Mouse (Mus musculus) hindbrain, embryonic 16.5 days (tissue): ENCODE data around the gene Shroom3. TPM values are rescaled to one million over a fixed set of nuclear protein-coding genes. Genes with fewer than 3 reads are reported as not detected.

ENCODE experiments used
- ATAC-seq: fragments of 200-750 bp; cut with Nextera tagmentation; 2 replicates; pipeline ENCODE4 v1.8.0; 2017; ENCODE audit warnings: moderate TSS enrichment, moderate library complexity
- H3K27ac ChIP-seq: fragments of 300-500 bp; sonication (generic); 2 replicates; pipeline ENCODE4 v1.5.1; 2014; ENCODE audit warnings: low read depth, mild to moderate bottlenecking, control low read depth, low read length, moderate library complexity
- H3K27me3 ChIP-seq: fragments of 300-500 bp; sonication (generic); replicated peaks from 2 replicates; pipeline ENCODE4 v1.6.1; 2014; ENCODE audit warnings: low read length; ENCODE audit not compliant: control insufficient read depth, insufficient read depth
- H3K36me3 ChIP-seq: fragments of 300-500 bp; sonication (generic); 2 replicates; pipeline ENCODE4 v1.6.1; 2014; ENCODE audit warnings: mild to moderate bottlenecking, low read length, moderate library complexity, mixed read lengths; ENCODE audit not compliant: control insufficient read depth, insufficient read depth
- H3K4me1 ChIP-seq: fragments of 300-500 bp; sonication (generic); 2 replicates; pipeline ENCODE4 v1.6.1; 2014; ENCODE audit warnings: low read depth, low read length; ENCODE audit not compliant: control insufficient read depth, insufficient read depth
- H3K4me2 ChIP-seq: fragments of 300-500 bp; sonication (generic); 2 replicates; pipeline ENCODE4 v1.6.1; 2014; ENCODE audit warnings: mild to moderate bottlenecking, low read length, control low read depth, moderate library complexity
- H3K4me3 ChIP-seq: fragments of 300-500 bp; sonication (generic); 2 replicates; pipeline ENCODE4 v1.5.1; 2014; ENCODE audit warnings: mild to moderate bottlenecking, low read length, control low read depth, moderate library complexity
- H3K9ac ChIP-seq: fragments of 300-500 bp; sonication (generic); 2 replicates; pipeline ENCODE4 v1.6.1; 2014; ENCODE audit warnings: low read depth, mild to moderate bottlenecking, control low read depth, low read length, moderate library complexity
- H3K9me3 ChIP-seq: fragments of 300-500 bp; sonication (generic); 2 replicates; pipeline ENCODE4 v1.6.1; 2014; ENCODE audit warnings: mild to moderate bottlenecking, low read length, moderate library complexity; ENCODE audit not compliant: control insufficient read depth
- WGBS: fragments of 180-500 bp; shearing (Covaris S2); extraction: QIAGEN DNeasy Blood & Tissue Kit; methylation state at CpG from one replicate; pipeline ENCODE4 v1.1.7; 2014; 5-methylcytosine and 5-hydroxymethylcytosine counted together
- polyA plus RNA-seq: library from polyadenylated mRNA; unstranded; fragments of >200 nt; fragmentation: Nextera tagmentation; extraction: Ambion mirVana; gene quantifications from 2 replicates; pipeline ENCODE4 v1.2.1, GENCODE M21; 2015

Shroom3 gene
- polyA plus RNA-seq, 1 experiment from 2014 or later = 1.4 TPM

DNA sequence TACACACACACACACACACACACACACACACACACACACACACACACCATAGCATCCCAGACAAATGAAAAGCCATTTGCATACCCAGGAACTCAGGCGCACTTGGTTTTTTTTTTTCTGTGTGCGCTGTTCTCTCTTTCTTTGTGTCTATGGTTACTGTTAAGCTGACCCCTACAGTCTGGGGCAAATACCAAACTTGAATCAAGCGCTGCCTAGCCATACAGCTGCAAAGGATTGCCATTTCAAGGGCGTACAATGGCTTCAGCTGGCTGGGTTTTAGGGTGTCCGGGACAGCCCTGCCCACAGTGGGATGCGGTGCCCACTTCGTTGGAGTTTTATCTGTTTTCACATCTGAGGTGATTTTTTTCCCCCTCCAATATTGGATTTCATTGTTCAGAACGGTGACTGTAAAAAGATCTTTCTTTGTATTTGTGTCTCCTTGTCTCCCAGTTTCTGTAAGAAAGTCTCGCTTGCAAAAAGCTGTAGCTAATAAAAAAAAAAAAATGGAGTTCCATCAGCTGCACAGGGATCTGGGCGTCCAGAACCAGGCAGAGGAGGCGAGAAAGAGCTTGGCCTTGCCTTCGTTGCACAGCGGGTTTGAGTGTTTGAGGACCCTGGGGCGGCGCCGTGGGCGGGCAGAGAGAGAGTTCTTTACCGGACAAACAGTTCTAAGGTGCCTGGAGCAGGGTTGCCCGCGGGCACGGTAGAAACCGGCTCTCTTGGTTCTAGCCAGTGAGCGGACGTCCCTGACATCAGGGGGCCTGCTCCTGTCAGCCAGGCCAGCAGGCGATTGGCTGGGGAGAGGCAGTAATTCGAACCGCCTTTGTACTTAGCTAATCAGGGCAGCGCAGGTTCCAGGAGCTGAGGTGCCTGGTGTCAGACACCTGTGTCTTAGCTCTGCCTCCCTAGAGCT lies 125.5 kb downstream of the Shroom3 start:
- Histone ChIP-seq H3K4me2 (peak overlapping the region; percentile 55), H3K4me1 (peaks cover 10% of the 10 kb centered on the region), H3K9ac (peak overlapping the region; percentile 44), H3K27ac (no peak overlapping the region), H3K27me3 (peaks cover 7% of the 10 kb centered on the region; the same call in 1 of the 2 replicates), H3K36me3 (no peaks in the 10 kb centered on the region), H3K9me3 (no peaks in the 10 kb centered on the region), H3K4me3 (peak overlapping the region; percentile 29)
- ATAC-seq = peak; percentile 71
- 3% methylated on average over 28 of the region's 28 CpGs for WGBS

DNA sequence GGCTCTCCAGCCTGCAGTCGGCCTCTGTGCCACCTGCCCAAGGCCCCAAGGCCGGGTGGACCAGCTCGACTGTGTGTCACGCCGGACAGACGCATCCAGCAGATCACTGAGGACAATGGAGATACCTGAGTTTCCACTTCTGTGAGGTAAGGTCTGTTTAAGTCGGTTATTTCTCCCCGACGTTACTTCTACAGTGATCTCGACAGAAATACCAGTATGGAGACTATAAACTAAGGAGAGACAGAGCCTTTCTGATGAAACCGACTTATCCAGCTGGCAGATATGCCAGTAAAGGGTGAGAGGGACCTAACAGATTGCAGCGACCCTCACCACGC lies 126.1 kb downstream of the Shroom3 start:
- H3K27me3 ChIP-seq = peaks cover 7% of the 10 kb centered on the region; the same call in 1 of the 2 replicates
- 20% methylated on average over 13 of the region's 13 CpGs for WGBS
- H3K4me3 ChIP-seq = peak overlapping the region; percentile 29
- no peaks in the 10 kb centered on the region for H3K36me3 ChIP-seq
- peak overlapping the region; percentile 55 for H3K4me2 ChIP-seq
- no peaks in the 10 kb centered on the region for H3K9me3 ChIP-seq
- no peak overlapping the region for H3K27ac ChIP-seq
- peaks cover 10% of the 10 kb centered on the region for H3K4me1 ChIP-seq
- ATAC-seq = no peak
- H3K9ac ChIP-seq = no peak overlapping the region

DNA sequence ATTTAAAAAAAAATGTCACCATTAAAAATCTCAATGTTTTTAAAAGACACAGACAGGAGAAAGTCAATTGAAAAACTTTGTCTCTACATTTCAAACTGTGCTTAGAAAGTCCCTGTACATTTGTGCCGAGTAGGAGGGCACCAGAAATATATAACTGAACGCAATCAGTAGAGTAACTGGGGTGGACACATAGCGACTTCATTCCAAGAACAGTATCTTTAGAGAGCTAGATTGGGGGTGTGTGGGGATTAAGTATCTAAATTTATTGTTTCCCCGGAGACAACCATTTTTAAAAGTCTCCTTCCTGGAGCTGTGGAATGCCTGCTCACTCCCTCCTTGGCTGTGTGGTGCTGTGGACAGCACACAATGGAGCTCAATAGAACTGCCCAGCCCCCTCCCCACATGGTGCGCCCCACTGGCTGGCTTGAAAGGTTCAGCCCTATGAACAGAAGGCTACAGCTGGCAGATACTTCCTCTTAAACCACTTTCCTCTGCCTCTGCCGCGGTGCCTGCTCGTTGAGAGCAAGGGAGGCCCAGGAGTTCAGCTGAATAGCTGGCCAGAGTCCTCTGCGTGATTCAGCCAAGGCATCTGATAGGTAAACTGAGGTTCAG lies 127.8 kb downstream of the Shroom3 start:
- Histone ChIP-seq H3K27me3 (peaks cover 7% of the 10 kb centered on the region; the same call in 1 of the 2 replicates), H3K9ac (no peak overlapping the region), H3K4me1 (peaks cover 10% of the 10 kb centered on the region), H3K27ac (no peak overlapping the region), H3K36me3 (no peaks in the 10 kb centered on the region), H3K4me3 (no peak overlapping the region), H3K4me2 (no peak overlapping the region), H3K9me3 (no peaks in the 10 kb centered on the region)
- WGBS = 17% methylated on average over 9 of the region's 9 CpGs
- peak; percentile 74 for ATAC-seq

DNA sequence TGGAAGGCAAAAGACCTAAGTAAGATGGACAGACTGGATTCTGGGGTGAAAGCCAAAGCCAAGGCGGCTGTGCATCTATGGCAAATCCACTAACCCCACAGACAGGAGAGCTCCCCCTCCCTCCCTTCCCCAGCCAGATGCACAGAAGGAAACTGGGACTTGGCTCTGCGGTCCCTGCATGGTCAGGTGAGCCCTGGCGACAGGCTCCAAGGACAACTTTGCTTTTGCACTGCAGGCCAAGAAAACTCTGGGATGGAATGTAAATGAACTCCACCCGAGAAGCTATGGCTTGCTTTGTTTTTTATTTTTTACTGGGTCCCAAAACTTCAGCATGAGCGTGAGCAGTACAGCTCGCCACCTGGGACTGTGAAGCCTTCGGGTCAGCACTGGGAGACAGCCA lies 128.5 kb downstream of the Shroom3 start:
- no peak overlapping the region for H3K27ac ChIP-seq
- WGBS = 33% methylated on average over 7 of the region's 7 CpGs
- no peaks in the 10 kb centered on the region for H3K36me3 ChIP-seq
- ATAC-seq = no peak
- H3K9me3 ChIP-seq = no peaks in the 10 kb centered on the region
- H3K4me2 ChIP-seq = no peak overlapping the region
- no peak overlapping the region for H3K4me3 ChIP-seq
- peaks cover 10% of the 10 kb centered on the region for H3K4me1 ChIP-seq
- no peak overlapping the region for H3K9ac ChIP-seq
- peaks cover 7% of the 10 kb centered on the region; the same call in 1 of the 2 replicates for H3K27me3 ChIP-seq

DNA sequence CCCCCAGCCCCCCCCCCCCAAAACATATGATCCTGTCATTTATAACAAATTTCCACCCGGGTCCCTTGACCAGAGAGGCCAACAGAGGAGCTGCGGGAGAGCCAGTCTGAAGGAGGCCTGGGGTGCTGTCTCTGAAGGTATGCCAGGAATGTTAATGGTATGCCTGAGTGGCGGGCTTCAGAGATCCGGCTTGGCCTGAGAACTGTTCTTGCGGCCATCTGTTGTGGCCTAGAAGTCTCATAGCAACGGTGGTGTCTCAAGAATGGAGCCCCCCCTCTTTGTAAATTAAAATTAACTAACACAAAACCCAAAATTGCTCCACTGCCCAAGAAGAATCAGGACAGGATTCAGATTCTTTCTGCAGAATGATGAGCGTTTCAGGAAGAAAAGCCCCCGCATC lies 129.7 kb downstream of the Shroom3 start:
- 7% methylated on average over 8 of the region's 8 CpGs for WGBS
- Histone ChIP-seq H3K27ac (no peak overlapping the region), H3K9me3 (no peaks in the 10 kb centered on the region), H3K4me3 (no peak overlapping the region), H3K4me1 (peaks cover 10% of the 10 kb centered on the region), H3K4me2 (no peak overlapping the region), H3K36me3 (no peaks in the 10 kb centered on the region), H3K27me3 (peaks cover 7% of the 10 kb centered on the region; the same call in 1 of the 2 replicates), H3K9ac (no peak overlapping the region)
- no peak for ATAC-seq

DNA sequence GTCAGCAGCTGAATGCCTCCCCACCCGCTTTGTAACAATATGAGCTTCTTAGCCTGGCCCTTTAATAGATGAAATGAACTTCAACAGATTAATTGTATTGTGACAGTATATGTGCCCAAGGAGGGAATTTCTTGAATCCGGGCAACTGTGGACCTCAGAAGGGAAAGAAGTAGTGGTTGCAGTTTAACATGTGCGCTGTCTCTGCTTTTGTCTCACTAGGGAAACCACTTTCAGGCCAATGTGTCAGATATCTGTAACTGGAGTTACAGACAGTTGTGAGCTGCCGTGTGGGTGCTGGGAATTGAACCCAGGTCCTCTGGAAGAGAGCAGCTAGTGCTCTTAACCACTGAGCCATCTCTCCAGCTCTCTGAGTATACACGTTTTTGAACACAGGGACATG lies 130.3 kb downstream of the Shroom3 start:
- 67% methylated on average over 5 of the region's 5 CpGs for WGBS
- no peaks in the 10 kb centered on the region for H3K9me3 ChIP-seq
- ATAC-seq = no peak
- no peak overlapping the region for H3K4me2 ChIP-seq
- H3K27ac ChIP-seq = no peak overlapping the region
- H3K4me1 ChIP-seq = peaks cover 9% of the 10 kb centered on the region
- H3K27me3 ChIP-seq = peaks cover 7% of the 10 kb centered on the region; the same call in 1 of the 2 replicates
- H3K4me3 ChIP-seq = no peak overlapping the region
- H3K9ac ChIP-seq = no peak overlapping the region
- no peaks in the 10 kb centered on the region for H3K36me3 ChIP-seq

DNA sequence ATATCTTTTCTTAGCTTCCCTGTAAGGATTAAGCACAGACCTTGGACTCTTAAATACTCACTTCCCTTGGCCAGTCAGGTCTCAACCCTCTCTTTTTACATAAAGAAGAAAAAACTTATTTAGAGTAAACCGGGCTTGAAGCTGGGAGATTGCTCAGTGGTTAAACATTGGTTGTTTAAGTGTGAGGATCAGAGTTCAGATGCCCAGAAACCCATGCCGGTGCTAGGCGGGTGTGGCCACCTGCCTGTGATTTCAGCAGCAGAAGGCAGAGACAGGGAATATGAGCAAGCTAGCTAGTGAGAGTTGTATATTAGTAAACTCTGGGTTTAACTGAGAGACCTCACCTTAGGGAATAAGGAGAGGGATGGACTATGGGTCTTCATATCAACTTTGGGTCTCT lies 131.4 kb downstream of the Shroom3 start:
- Histone ChIP-seq H3K36me3 (no peaks in the 10 kb centered on the region), H3K4me1 (peaks cover 2% of the 10 kb centered on the region; the same call in 1 of the 2 replicates), H3K4me3 (no peak overlapping the region), H3K27ac (no peak overlapping the region), H3K4me2 (no peak overlapping the region), H3K9ac (no peak overlapping the region), H3K27me3 (peaks cover 6% of the 10 kb centered on the region; the same call in 1 of the 2 replicates), H3K9me3 (no peaks in the 10 kb centered on the region)
- WGBS = 92% methylated on average over 3 of the region's 3 CpGs
- no peak for ATAC-seq

DNA sequence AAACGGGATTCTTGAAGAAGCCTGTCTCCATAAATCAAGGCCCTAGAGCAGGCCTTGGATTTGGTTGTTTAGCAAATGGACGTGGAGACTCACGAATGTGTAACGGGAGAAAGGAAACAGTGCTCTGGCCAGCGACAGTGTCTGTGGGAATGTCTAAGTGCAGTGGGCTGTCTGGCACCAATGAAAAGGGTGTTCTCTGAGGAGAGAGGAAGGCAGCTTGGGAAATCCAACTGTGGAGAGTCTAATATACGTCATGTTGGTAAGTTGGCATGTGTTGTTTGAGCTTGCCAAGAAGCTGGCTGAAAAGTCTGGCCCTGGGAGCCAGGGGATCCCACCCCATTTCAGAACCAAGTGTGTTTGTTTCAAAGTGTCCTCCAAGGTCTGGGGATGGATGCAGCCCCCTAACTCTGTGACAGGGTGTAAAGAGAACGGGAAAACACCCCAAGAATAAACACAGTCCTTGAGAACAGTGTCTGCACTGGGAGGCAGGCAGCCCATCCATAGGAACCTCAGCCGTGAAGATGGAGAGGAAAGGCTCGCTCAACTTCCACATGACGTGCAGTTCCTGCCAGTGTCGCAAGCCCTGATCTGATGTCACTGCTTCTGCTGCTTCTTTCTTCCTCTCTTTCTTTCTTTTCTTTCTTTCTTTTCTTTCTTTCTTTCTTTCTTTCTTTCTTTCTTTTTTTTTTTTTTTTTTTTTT lies 134.0 kb downstream of the Shroom3 start:
- H3K4me1 ChIP-seq = no peaks in the 10 kb centered on the region
- H3K9me3 ChIP-seq = no peaks in the 10 kb centered on the region
- H3K4me3 ChIP-seq = no peak overlapping the region
- H3K9ac ChIP-seq = no peak overlapping the region
- H3K4me2 ChIP-seq = no peak overlapping the region
- H3K36me3 ChIP-seq = no peaks in the 10 kb centered on the region
- peak; percentile 68 for ATAC-seq
- 51% methylated on average over 11 of the region's 11 CpGs for WGBS
- H3K27ac ChIP-seq = no peak overlapping the region
- H3K27me3 ChIP-seq = no peaks in the 10 kb centered on the region

DNA sequence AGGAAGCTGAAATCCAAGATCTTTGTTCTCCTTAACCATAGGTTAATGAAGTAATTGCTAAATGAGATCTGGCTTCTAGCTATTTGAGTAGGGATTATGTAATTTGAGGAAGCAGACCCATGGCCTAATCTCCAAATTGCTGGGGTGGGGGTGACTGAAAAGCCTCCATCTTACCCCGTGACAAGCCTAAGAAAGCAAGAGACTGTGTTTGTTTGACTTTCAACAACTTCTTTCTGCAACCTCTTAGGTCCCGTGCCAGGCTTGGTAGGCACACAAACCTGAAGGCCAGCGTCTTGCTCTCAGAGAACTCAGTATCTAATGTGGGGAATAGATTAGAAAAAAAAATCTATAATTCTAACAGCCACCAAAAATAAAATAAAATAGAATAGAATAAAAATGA lies 138.1 kb downstream of the Shroom3 start:
- Histone ChIP-seq H3K9me3 (no peaks in the 10 kb centered on the region), H3K4me2 (no peak overlapping the region), H3K27ac (no peak overlapping the region), H3K4me1 (no peaks in the 10 kb centered on the region), H3K27me3 (no peaks in the 10 kb centered on the region), H3K4me3 (no peak overlapping the region), H3K9ac (no peak overlapping the region), H3K36me3 (no peaks in the 10 kb centered on the region)
- ATAC-seq = no peak
- 76% methylated on average over 3 of the region's 3 CpGs for WGBS
